Mouse (Mus musculus) midbrain, embryonic 10.5 days (tissue): ENCODE results near the gene Nphs2. TPM values are rescaled to one million over a fixed set of nuclear protein-coding genes. Genes with fewer than 3 reads are reported as not detected.
"Not testable (repeated sequence)": the region's sequence is repeated elsewhere in the genome, so short reads cannot be mapped to it uniquely, and the experiment has no call there.

Experiments used
- DNase-seq: peaks from one replicate; pipeline ENCODE4 v3.0.0-alpha.2; 2017; ENCODE audit warnings: low spot score
- H3K27ac ChIP-seq: fragments of 300-500 bp; sonication (generic); replicated peaks from 2 replicates; pipeline ENCODE4 v1.5.1; 2016; ENCODE audit warnings: mild to moderate bottlenecking
- H3K27me3 ChIP-seq: fragments of 300-500 bp; sonication (generic); 2 replicates; pipeline ENCODE4 v1.6.1; 2016; ENCODE audit warnings: low read depth, mild to moderate bottlenecking; ENCODE audit not compliant: poor library complexity, severe bottlenecking
- H3K36me3 ChIP-seq: fragments of 300-500 bp; sonication (generic); 2 replicates; pipeline ENCODE4 v1.6.1; 2016; ENCODE audit warnings: mild to moderate bottlenecking, moderate library complexity
- H3K4me1 ChIP-seq: fragments of 300-500 bp; sonication (generic); 2 replicates; pipeline ENCODE4 v1.6.1; 2016
- H3K4me3 ChIP-seq: fragments of 300-500 bp; sonication (generic); 2 replicates; pipeline ENCODE4 v1.5.1; 2016; ENCODE audit warnings: mild to moderate bottlenecking, moderate library complexity
- H3K9me3 ChIP-seq: fragments of 300-500 bp; sonication (generic); replicated peaks from 2 replicates; pipeline ENCODE4 v1.6.1; 2016; ENCODE audit warnings: mild to moderate bottlenecking
- WGBS: fragments of 180-500 bp; shearing (Covaris S2); methylation state at CpG from one replicate; pipeline ENCODE4 v1.1.7; 2016; 5-methylcytosine and 5-hydroxymethylcytosine counted together
- polyA plus RNA-seq: library from polyadenylated mRNA; unstranded; fragments of >200 nt; fragmentation: Nextera tagmentation; extraction: Ambion mirVana; gene quantifications from 2 replicates; pipeline ENCODE4 v1.2.1, GENCODE M21; 2016

The Nphs2 gene
- 0.04 TPM in 1 of 2 replicates, not detected in the other for polyA plus RNA-seq

GRCm38 (mm10) chr1:156310630-156311029 is at the start of gene Nphs2:
Gene Nphs2, plus strand, starts transcription at chr1:156310727.
- Histone ChIP-seq H3K4me1 (peaks cover 8% of the 10 kb centered on the region), H3K27ac (0 out of 2 replicates have a peak within 1 kb of the TSS, but pooled peaks have one; percentile 9), H3K4me3 (peak within 1 kb of the TSS; percentile 49), H3K27me3 (peaks cover 66% of the 10 kb centered on the region), H3K9me3 (no peaks in the 10 kb centered on the region), H3K36me3 (no peaks in the 10 kb centered on the region)
- peak; percentile 39 for DNase-seq
- 3% methylated on average over 29 of the region's 29 CpGs for WGBS

- no peaks in the 10 kb centered on the region for H3K27me3 ChIP-seq
- no peaks in the 10 kb centered on the region for H3K9me3 ChIP-seq
- WGBS: 47% methylated on average over 2 of the region's 2 CpGs
- H3K36me3 ChIP-seq: no peaks in the 10 kb centered on the region
- H3K4me1 ChIP-seq: no peaks in the 10 kb centered on the region
- peak; percentile 60 for DNase-seq
- H3K27ac ChIP-seq: no peak overlapping the region
- no peak overlapping the region for H3K4me3 ChIP-seq
These were observed 47.2 kb upstream of the Nphs2 start for GRCm38 (mm10) chr1:156263352-156263751.

GRCm38 (mm10) chr1:156263946-156264345 is 46.6 kb upstream of the Nphs2 start:
- Histone ChIP-seq H3K27me3 (no peaks in the 10 kb centered on the region), H3K4me3 (no peak overlapping the region), H3K9me3 (no peaks in the 10 kb centered on the region), H3K36me3 (no peaks in the 10 kb centered on the region), H3K4me1 (peaks cover 6% of the 10 kb centered on the region), H3K27ac (no peak overlapping the region)
- 91% methylated on average over 8 of the region's 8 CpGs for WGBS
- no peak for DNase-seq

GRCm38 (mm10) chr1:156268546-156268945 is 42.0 kb upstream of the Nphs2 start:
- not testable (repeated sequence) for H3K9me3 ChIP-seq, H3K4me3 ChIP-seq, H3K36me3 ChIP-seq, DNase-seq, H3K4me1 ChIP-seq, H3K27ac ChIP-seq, H3K27me3 ChIP-seq
- WGBS: 25% methylated on average over 3 of the region's 3 CpGs

GRCm38 (mm10) chr1:156270471-156270870 is 40.1 kb upstream of the Nphs2 start:
- Histone ChIP-seq H3K27me3 (no peaks in the 10 kb centered on the region), H3K36me3 (no peaks in the 10 kb centered on the region), H3K27ac (no peak overlapping the region), H3K4me1 (peaks cover 8% of the 10 kb centered on the region), H3K9me3 (no peaks in the 10 kb centered on the region), H3K4me3 (no peak overlapping the region)
- WGBS: 85% methylated on average over 9 of the region's 9 CpGs
- DNase-seq: no peak

GRCm38 (mm10) chr1:156271654-156272053 is 38.9 kb upstream of the Nphs2 start:
- WGBS: 71% methylated on average over 5 of the region's 5 CpGs
- Histone ChIP-seq H3K27ac (no peak overlapping the region), H3K4me3 (no peak overlapping the region), H3K27me3 (no peaks in the 10 kb centered on the region), H3K9me3 (no peaks in the 10 kb centered on the region), H3K36me3 (no peaks in the 10 kb centered on the region), H3K4me1 (peaks cover 8% of the 10 kb centered on the region)
- DNase-seq: no peak

- Histone ChIP-seq H3K4me3 (no peak overlapping the region), H3K4me1 (peaks cover 5% of the 10 kb centered on the region), H3K27ac (no peak overlapping the region), H3K9me3 (no peaks in the 10 kb centered on the region), H3K27me3 (no peaks in the 10 kb centered on the region), H3K36me3 (no peaks in the 10 kb centered on the region)
- 64% methylated on average over 7 of the region's 7 CpGs for WGBS
- no peak for DNase-seq
These were observed 36.9 kb upstream of the Nphs2 start for GRCm38 (mm10) chr1:156273647-156274046.

GRCm38 (mm10) chr1:156280131-156280530 is 30.4 kb upstream of the Nphs2 start:
- H3K27ac ChIP-seq: no peak overlapping the region
- no peak overlapping the region for H3K4me3 ChIP-seq
- no peaks in the 10 kb centered on the region for H3K36me3 ChIP-seq
- no peaks in the 10 kb centered on the region for H3K9me3 ChIP-seq
- WGBS: 92% methylated on average over 7 of the region's 7 CpGs
- no peaks in the 10 kb centered on the region; the same call in 1 of the 2 replicates for H3K4me1 ChIP-seq
- H3K27me3 ChIP-seq: no peaks in the 10 kb centered on the region
- no peak for DNase-seq

GRCm38 (mm10) chr1:156284207-156284606 is 26.3 kb upstream of the Nphs2 start:
- H3K27me3 ChIP-seq: no peaks in the 10 kb centered on the region
- DNase-seq: no peak
- H3K9me3 ChIP-seq: no peaks in the 10 kb centered on the region
- no peak overlapping the region for H3K4me3 ChIP-seq
- H3K27ac ChIP-seq: no peak overlapping the region
- H3K4me1 ChIP-seq: no peaks in the 10 kb centered on the region; the same call in 1 of the 2 replicates
- no peaks in the 10 kb centered on the region for H3K36me3 ChIP-seq
- 86% methylated on average over 10 of the region's 10 CpGs for WGBS

GRCm38 (mm10) chr1:156284851-156285540 is 25.5 kb upstream of the Nphs2 start:
- no peaks in the 10 kb centered on the region for H3K27me3 ChIP-seq
- H3K27ac ChIP-seq: no peak overlapping the region
- no peak for DNase-seq
- 52% methylated on average over 9 of the region's 9 CpGs for WGBS
- no peaks in the 10 kb centered on the region; the same call in 1 of the 2 replicates for H3K4me1 ChIP-seq
- H3K9me3 ChIP-seq: no peaks in the 10 kb centered on the region
- H3K36me3 ChIP-seq: no peaks in the 10 kb centered on the region
- H3K4me3 ChIP-seq: no peak overlapping the region

GRCm38 (mm10) chr1:156285541-156285896 is 25.0 kb upstream of the Nphs2 start:
- WGBS: 87% methylated on average over 5 of the region's 5 CpGs
- Histone ChIP-seq H3K4me1 (no peaks in the 10 kb centered on the region; the same call in 1 of the 2 replicates), H3K27ac (no peak overlapping the region), H3K9me3 (no peaks in the 10 kb centered on the region), H3K36me3 (no peaks in the 10 kb centered on the region), H3K27me3 (no peaks in the 10 kb centered on the region), H3K4me3 (no peak overlapping the region)
- no peak for DNase-seq

GRCm38 (mm10) chr1:156288556-156289221 is 21.8 kb upstream of the Nphs2 start:
- H3K36me3 ChIP-seq: no peaks in the 10 kb centered on the region
- no peaks in the 10 kb centered on the region for H3K27me3 ChIP-seq
- no peak for DNase-seq
- WGBS: 90% methylated on average over 9 of the region's 9 CpGs
- H3K4me3 ChIP-seq: no peak overlapping the region
- H3K27ac ChIP-seq: no peak overlapping the region
- no peaks in the 10 kb centered on the region for H3K9me3 ChIP-seq
- H3K4me1 ChIP-seq: no peaks in the 10 kb centered on the region; the same call in 1 of the 2 replicates

- H3K27me3 ChIP-seq, H3K4me3 ChIP-seq, H3K4me1 ChIP-seq, H3K9me3 ChIP-seq, H3K36me3 ChIP-seq, H3K27ac ChIP-seq, DNase-seq: not testable (repeated sequence)
- WGBS: 81% methylated on average over 10 of the region's 10 CpGs
These were observed 21.3 kb upstream of the Nphs2 start for GRCm38 (mm10) chr1:156289222-156289587.
